Mouse (Mus musculus) lung, postnatal 0 days (tissue): ENCODE results near the gene Prame. TPM values are rescaled to one million over a fixed set of nuclear protein-coding genes. Genes with fewer than 3 reads are reported as not detected.
"Not testable (repeated sequence)": the region's sequence is repeated elsewhere in the genome, so short reads cannot be mapped to it uniquely, and the experiment has no call there.

Source experiments
- ATAC-seq: fragments of 200-750 bp; cut with Nextera tagmentation; 2 replicates; pipeline ENCODE4 v1.8.0; 2017; ENCODE audit warnings: moderate library complexity
- DNase-seq: peaks from one replicate; pipeline ENCODE4 v3.0.0-alpha.2; 2016; ENCODE audit warnings: low spot score
- H3K27ac ChIP-seq: fragments of 300-500 bp; sonication (generic); 2 replicates; pipeline ENCODE4 v1.5.1; 2014; ENCODE audit warnings: antibody characterized with exemption, mild to moderate bottlenecking, low read length, mixed read lengths
- H3K27me3 ChIP-seq: fragments of 300-500 bp; sonication (generic); replicated peaks from 2 replicates; pipeline ENCODE4 v1.6.1; 2014; ENCODE audit warnings: low read length, mixed read lengths; ENCODE audit not compliant: insufficient read depth
- H3K36me3 ChIP-seq: fragments of 300-500 bp; sonication (generic); 2 replicates; pipeline ENCODE4 v1.6.1; 2014; ENCODE audit warnings: low read length, mixed read lengths; ENCODE audit not compliant: insufficient read depth
- H3K4me1 ChIP-seq: fragments of 300-500 bp; sonication (generic); 2 replicates; pipeline ENCODE4 v1.6.1; 2014; ENCODE audit warnings: antibody characterized with exemption, low read depth, low read length, mixed read lengths; ENCODE audit not compliant: insufficient read depth
- H3K4me2 ChIP-seq: fragments of 300-500 bp; sonication (generic); replicated peaks from 2 replicates; pipeline ENCODE4 v1.6.1; 2014; ENCODE audit warnings: low read depth, mild to moderate bottlenecking, low read length, moderate library complexity, mixed read lengths
- H3K4me3 ChIP-seq: fragments of 300-500 bp; sonication (generic); 2 replicates; pipeline ENCODE4 v1.5.1; 2014; ENCODE audit warnings: low read depth, low read length
- H3K9ac ChIP-seq: fragments of 300-500 bp; sonication (generic); replicated peaks from 2 replicates; pipeline ENCODE4 v1.6.1; 2014; ENCODE audit warnings: low read depth, mild to moderate bottlenecking
- H3K9me3 ChIP-seq: fragments of 300-500 bp; sonication (generic); 2 replicates; pipeline ENCODE4 v1.6.1; 2016; ENCODE audit warnings: low read length, mixed read lengths
- CTCF ChIP-seq: IDR thresholded peaks from 2 replicates; pipeline ENCODE4 v1.5.1; 2016; ENCODE audit warnings: antibody characterized with exemption, mild to moderate bottlenecking
- WGBS: fragments of 180-500 bp; shearing (Covaris S2); extraction: QIAGEN DNeasy Blood & Tissue Kit; methylation state at CpG from one replicate; pipeline ENCODE4 v1.1.7; 2014; 5-methylcytosine and 5-hydroxymethylcytosine counted together
- polyA plus RNA-seq: library from polyadenylated mRNA; unstranded; fragments of >200 nt; fragmentation: Nextera tagmentation; extraction: Ambion mirVana; gene quantifications from 2 replicates; pipeline ENCODE4 v1.2.1, GENCODE M21; 2015

The Prame gene
- polyA plus RNA-seq, 1 experiment from 2014 or later = not detected

DNA sequence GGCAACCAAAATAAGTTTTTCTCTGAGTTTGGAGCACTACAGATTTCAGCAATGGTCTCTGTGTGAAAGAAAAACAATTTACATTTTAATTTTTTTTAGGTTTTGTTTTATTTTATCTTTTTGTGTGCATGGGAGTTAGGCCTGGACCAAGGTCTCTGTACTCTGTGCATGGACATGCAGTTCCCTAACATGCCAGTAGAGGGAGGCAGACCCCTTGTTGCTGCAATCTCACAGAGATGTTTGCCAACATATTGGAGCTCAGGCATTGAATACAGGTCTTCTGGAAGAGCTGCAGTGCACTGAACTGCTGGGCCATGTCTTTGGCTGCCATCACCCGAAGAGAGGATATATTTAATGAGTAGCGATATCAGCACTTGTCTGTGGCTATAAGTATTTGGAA lies 58.0 kb downstream of the Prame start:
- H3K27me3 ChIP-seq = not testable (repeated sequence)
- peak; percentile 46; the same call in 1 of the 2 replicates for ATAC-seq

GRCm38 (mm10) chrX:135564934-135565333 lies 62.6 kb downstream of the Prame start:
- H3K4me2 ChIP-seq, H3K36me3 ChIP-seq, H3K27ac ChIP-seq, H3K4me1 ChIP-seq, H3K4me3 ChIP-seq, H3K27me3 ChIP-seq, DNase-seq, H3K9ac ChIP-seq, ATAC-seq, H3K9me3 ChIP-seq: not testable (repeated sequence)
- 40% methylated on average over 4 of the region's 4 CpGs for WGBS

More for the DNA sequence above, 58.0 kb downstream of the Prame start:
- TF ChIP-seq CTCF = peak; percentile 80
- not testable (repeated sequence) for H3K4me1 ChIP-seq, H3K27ac ChIP-seq, H3K9ac ChIP-seq, H3K4me3 ChIP-seq, H3K36me3 ChIP-seq, H3K9me3 ChIP-seq, H3K4me2 ChIP-seq
- DNase-seq = peak; percentile 28
- 25% methylated on average over 1 of the region's 2 CpGs for WGBS

Other genes with a start within 250 kb of the Prame start
- not detected in 2 replicates for gene Gm7903, start 193.9 kb downstream of the Prame start, polyA plus RNA-seq
- gene AV320801, start 133.1 kb downstream of the Prame start, polyA plus RNA-seq = 0.05 TPM in 1 of 2 replicates, not detected in the other
- 0.07 TPM in 1 of 2 replicates, not detected in the other for gene Nxf7, start 28.9 kb downstream of the Prame start, polyA plus RNA-seq
- not detected in 2 replicates for gene Tcp11x2, start 66.1 kb upstream of the Prame start, polyA plus RNA-seq
- not detected in 2 replicates for gene Tmsb15a, start 97.6 kb upstream of the Prame start, polyA plus RNA-seq
- gene Armcx5, start 115.0 kb upstream of the Prame start, polyA plus RNA-seq = 6.7 and 8.4 TPM in 2 replicates
- gene Gprasp1, start 115.0 kb upstream of the Prame start, polyA plus RNA-seq = 11.5 and 14.7 TPM in 2 replicates
- 17.0 and 20.7 TPM in 2 replicates for gene Bhlhb9, start 169.9 kb upstream of the Prame start, polyA plus RNA-seq
- 2.1 and 3.3 TPM in 2 replicates for gene Gprasp2, start 211.3 kb upstream of the Prame start, polyA plus RNA-seq